Mouse (Mus musculus): ENCODE data around the gene Hrnr.

Hrnr gene

GRCm38 (mm10) chr3:93319449-93319848 is at the start of gene Hrnr:
Gene Hrnr, plus strand, starts transcription at chr3:93319749.
- DNase-seq, result no peak

DNA sequence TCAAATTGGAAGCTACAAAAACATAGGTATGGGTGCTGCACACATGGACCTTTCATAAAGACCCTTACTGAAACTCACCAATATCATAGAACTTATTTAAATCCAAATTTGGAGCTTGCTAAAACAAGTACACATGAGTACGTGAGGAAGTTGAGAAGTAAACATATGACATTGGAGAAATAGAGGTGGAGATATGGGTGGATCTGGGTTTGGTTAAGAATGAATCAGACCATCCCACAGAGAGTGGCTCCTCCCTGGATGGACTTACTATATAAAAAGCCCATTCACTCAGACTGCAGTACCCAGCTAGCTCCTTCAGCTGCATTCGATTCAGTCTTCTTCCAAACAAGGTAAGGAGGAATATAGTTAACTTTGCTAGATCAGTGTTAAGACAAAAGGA is 46.3 kb upstream of the Hrnr start, which contains the start of gene Flg:
Gene Flg, plus strand, starts transcription at position 301 of the 400 bp plus-strand sequence.
- no peak for DNase-seq

- DNase-seq, result no peak
Observed at GRCm38 (mm10) chr3:93297542-93297941, 22.0 kb upstream of the Hrnr start.

- DNase-seq, result no peak
Observed at GRCm38 (mm10) chr3:93299832-93300231, 19.7 kb upstream of the Hrnr start.

GRCm38 (mm10) chr3:93301896-93302295 is 17.7 kb upstream of the Hrnr start:
- DNase-seq, result no peak

- no peak for DNase-seq
Observed at GRCm38 (mm10) chr3:93306142-93306541, 13.4 kb upstream of the Hrnr start.

- no peak for DNase-seq
Observed at GRCm38 (mm10) chr3:93311371-93311770, 8.2 kb upstream of the Hrnr start.

DNA sequence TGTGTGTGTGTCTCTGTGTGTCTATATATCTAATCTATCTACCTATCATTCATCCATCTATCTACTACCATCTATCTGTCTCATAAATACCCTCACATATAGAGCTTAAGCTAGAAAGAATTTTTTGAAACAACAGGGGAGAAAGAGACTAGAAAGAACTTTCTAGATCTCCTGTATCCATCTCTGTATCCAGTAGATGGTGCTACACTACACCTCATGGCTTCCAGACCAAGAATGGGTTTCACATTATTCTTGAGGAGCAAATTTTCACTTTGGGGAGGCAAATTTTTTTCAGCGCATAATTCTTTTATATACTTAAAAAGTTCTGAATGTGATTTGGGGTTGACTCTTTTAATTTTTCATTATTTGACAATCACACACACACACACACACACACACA is 5.2 kb upstream of the Hrnr start:
- DNase-seq, result no peak

DNA sequence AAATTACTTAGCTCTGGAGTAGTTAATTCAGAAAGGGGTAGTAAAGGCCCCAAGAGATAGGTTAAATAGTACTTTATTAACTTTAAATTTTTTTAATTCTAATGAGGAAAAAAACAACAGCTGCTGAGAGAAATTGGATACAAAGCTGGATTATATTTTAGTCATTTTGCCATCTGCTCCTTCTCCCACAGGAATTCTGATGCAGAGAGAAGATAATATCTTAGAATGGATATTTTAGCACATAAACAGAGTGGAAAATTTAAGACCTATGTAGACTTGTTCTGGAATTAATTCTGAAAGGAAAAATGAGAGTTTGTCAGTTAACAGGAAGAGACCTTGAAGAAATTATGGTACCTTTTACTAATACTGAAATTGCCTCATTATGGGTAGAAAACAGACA is 18.2 kb downstream of the Hrnr start:
- DNase-seq, result no peak

DNA sequence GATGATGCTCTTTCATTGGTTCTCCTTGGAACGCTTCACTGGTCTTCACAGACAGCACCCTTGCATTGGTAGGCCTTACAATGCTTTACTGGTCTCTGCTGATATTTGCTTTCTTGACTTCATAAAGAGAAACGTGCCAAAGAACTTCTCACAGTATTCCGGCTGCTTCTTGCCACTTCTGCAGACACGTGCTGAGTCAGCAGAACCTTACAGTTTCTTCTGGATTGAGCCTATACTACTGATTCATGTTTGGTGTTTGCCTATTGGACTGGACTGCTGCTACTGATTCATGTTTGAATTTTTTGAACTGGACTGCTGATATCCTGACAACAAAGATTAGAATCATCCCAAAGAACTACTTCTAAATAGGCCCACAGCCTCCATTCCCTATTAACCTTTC is 20.5 kb downstream of the Hrnr start:
- DNase-seq, result no peak

- no peak for DNase-seq
Observed at GRCm38 (mm10) chr3:93346896-93347295, 27.3 kb downstream of the Hrnr start.

DNA sequence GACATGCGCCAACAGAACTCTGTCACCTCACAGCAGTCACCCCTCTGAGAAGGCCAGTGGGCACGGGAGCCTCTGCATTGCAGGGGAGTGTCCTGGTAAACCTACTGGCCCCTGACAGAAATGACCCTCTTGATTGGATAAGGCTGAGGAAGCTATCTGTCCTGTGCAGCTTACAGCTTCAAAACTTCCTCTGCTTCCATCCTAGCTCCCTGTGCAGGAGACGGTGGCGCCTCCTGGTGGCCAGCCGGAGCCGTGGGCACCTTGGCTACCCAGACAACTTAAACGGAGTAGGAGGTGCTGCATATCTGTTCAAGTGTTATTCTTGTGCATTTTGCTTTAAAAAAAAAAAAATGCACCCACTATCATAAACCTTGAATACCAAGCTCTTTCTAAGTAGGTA is 40.5 kb downstream of the Hrnr start:
- peak; percentile 9 to 16 for DNase-seq

GRCm38 (mm10) chr3:93361933-93362574 is 42.5 kb downstream of the Hrnr start:
- DNase-seq, result no peak

DNA sequence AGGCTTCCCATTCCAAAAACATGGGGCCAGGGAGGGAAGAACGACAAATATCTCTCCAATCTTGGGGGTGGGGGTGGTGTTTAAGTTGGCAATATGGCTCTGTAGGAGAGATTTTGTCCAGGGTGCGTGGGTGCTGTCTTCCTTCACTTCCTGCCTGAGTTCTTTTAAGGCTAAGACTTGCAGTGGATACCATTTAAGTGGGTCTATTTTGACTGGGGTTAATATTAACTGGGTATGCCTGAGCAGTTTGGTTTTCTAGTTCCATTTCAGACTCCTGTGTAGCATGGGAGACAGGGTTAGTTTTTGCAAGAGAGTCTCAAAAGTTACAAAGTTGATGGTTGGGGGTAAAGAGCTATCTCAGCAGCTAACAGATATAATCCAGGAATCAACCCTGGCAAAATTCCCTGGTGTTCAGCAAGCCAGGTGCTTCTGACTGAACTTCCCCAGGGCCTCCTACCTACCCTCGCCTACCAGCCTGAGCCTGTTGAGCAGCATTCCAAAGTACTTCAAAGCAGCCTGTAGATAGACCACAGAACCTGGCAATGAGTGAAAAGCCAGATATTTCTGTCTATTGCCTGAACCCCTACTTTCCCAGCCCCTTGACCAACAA is 47.5 kb downstream of the Hrnr start:
- no peak for DNase-seq

DNA sequence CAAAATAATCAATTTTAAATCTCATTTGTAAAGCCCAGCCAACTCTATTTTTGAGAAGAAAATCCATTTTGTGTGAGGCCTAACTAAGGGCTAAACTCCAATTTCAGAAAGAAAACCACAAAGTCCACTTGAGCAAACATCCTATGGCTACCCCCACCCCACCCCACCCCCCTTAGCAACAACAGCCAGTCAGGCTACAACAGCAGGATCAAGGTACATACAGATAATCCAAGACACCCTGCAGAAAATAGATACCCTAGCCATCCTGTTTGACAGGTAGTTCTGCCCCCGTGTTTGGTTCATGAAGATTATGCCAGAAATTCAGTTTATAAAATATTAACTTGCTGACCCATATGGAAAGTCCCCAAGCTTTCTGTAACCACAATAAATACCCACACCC is 48.6 kb downstream of the Hrnr start:
- no peak for DNase-seq

DNA sequence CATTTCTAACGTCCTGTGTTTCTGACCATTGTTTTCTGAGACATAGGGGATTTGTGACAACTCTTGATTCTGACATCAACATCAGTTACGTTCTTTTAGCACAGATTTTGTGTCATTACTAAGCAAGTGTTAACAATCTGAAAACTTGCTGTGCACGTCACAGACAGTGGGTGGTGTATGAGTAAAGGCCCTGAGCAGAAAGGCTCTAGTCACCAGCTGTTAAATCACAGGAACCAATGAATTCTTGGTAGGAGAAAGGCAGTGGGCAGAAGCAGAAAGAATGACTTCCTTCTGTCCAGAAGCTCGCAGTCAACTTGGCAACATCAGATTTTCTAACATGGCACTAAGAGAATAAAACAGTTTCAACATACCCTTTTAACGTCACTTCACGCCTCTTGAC is 53.9 kb downstream of the Hrnr start:
- no peak for DNase-seq

DNA sequence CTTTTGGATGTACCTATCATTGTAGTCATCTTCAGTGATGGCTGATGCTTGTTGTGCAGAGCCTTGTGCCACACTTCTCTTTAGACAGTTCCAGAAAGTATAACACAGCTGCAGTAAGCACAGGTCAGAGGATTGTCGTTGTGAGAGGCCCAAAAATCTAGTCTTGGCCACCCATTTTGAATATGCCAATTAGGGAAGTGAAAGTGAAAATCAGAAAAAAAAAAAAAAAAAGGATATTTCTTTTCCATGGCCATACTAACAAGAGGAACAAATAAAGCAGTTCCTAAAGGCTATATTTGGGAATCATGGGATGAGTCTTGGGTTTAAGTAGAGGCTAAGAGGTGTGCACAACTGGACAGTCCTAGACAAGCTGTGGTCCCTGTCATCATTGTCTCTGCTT is 55.6 kb downstream of the Hrnr start:
- no peak for DNase-seq

- no peak for DNase-seq
Observed at GRCm38 (mm10) chr3:93375601-93376000, 56.1 kb downstream of the Hrnr start.

- no peak for DNase-seq
Observed at GRCm38 (mm10) chr3:93378146-93378545, 58.6 kb downstream of the Hrnr start.
